Mouse (Mus musculus): ENCODE data around the gene Zbtb7a. TPM values are rescaled to one million over a fixed set of nuclear protein-coding genes. Genes with fewer than 3 reads are reported as not detected.
A peak's percentile ranks its signal among the peaks of the same experiment; 100 is the strongest.
"Not testable (repeated sequence)": the region's sequence is repeated elsewhere in the genome, so short reads cannot be mapped to it uniquely, and the experiment has no call there.

Zbtb7a gene
- polyA plus RNA-seq, 1 experiment from 2014 or later, result 94.1 TPM

GRCm38 (mm10) chr10:81174617-81175344, 39.8 kb downstream of the Zbtb7a start:
- peaks cover 19% of the 10 kb centered on the region for H3K36me3 ChIP-seq (ENCODE audit: control insufficient read depth, insufficient read depth, low read length)
- H3K9ac ChIP-seq (ENCODE audit: low read length), result 0 out of 2 replicates have a peak overlapping the region, but pooled peaks have one; percentile 23
- peak overlapping the region; percentile 69 for H3K27ac ChIP-seq (replicated peaks)
- peaks cover 4% of the 10 kb centered on the region; the same call in 1 of the 2 replicates for H3K4me1 ChIP-seq (replicated peaks; ENCODE audit: control insufficient read depth, insufficient read depth)
- no peaks in the 10 kb centered on the region for H3K27me3 ChIP-seq (ENCODE audit: control insufficient read depth, insufficient read depth, low read length)
- DNase-seq (ENCODE audit: low spot score) (peak; percentile 91), ATAC-seq (ENCODE audit: low FRiP score, low TSS enrichment) (peak; percentile 50)
- WGBS, result 7% methylated on average over 29 of the region's 29 CpGs
- TF ChIP-seq CTCF (IDR thresholded peaks at IDR 0.05; ENCODE audit: low read depth) (peak; percentile 94), EP300 (optimal IDR thresholded peaks at IDR 0.05) (no peak)
- peak overlapping the region; percentile 51 for H3K4me2 ChIP-seq (replicated peaks; ENCODE audit: low read depth)
- H3K9me3 ChIP-seq (ENCODE audit: control insufficient read depth, low read length), result no peaks in the 10 kb centered on the region
- peak overlapping the region; percentile 29 for H3K4me3 ChIP-seq (ENCODE audit: low read depth, low read length)

- not testable (repeated sequence) for DNase-seq (ENCODE audit: low spot score); H3K9ac ChIP-seq (ENCODE audit: low read length); H3K4me3 ChIP-seq (ENCODE audit: low read depth, low read length); H3K4me1 ChIP-seq (replicated peaks; ENCODE audit: control insufficient read depth, insufficient read depth); H3K9me3 ChIP-seq (ENCODE audit: control insufficient read depth, low read length); H3K27me3 ChIP-seq (ENCODE audit: control insufficient read depth, insufficient read depth, low read length); ATAC-seq (ENCODE audit: low FRiP score, low TSS enrichment)
- H3K36me3 ChIP-seq (ENCODE audit: control insufficient read depth, insufficient read depth, low read length), result peaks cover 25% of the 10 kb centered on the region
- H3K4me2 ChIP-seq (replicated peaks; ENCODE audit: low read depth), result peak overlapping the region; percentile 51
- WGBS, result 17% methylated on average over 4 of the region's 4 CpGs
- peak overlapping the region; percentile 95 for H3K27ac ChIP-seq (replicated peaks)
These were observed 40.3 kb downstream of the Zbtb7a start for GRCm38 (mm10) chr10:81175345-81175701.

DNA sequence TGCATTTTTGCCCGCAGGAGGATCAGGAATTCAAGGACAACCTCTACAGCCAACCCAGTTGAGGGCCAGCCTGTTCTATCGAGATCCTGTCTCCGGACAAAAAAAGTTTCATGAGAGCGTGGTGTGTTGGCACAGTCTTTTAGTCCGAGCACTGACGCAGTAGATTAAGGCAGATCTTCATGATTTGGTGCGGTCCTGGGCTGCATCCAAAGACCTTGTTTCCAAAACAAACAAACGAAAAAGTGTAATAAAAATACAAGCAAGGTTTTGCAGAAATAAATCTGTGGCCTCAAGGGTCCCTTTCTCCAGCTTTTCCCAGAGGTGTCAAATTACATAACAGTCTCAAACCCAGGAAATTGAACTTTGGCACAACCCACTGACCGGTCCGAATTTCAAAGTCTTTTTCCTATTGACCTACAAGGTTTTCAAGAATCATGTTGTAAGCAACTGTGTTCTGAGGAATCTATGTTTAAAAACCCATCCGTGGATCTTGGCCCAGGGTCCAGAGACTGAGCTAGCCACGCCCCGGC, 41.0 kb downstream of the Zbtb7a start:
- peak overlapping the region; percentile 94 for H3K4me3 ChIP-seq (ENCODE audit: low read depth, low read length)
- WGBS, result 2% methylated on average over 13 of the region's 13 CpGs
- H3K27ac ChIP-seq (replicated peaks), result peak overlapping the region; percentile 95
- DNase-seq (ENCODE audit: low spot score), result no peak
- peaks cover 4% of the 10 kb centered on the region; the same call in 1 of the 2 replicates for H3K4me1 ChIP-seq (replicated peaks; ENCODE audit: control insufficient read depth, insufficient read depth)
- H3K9ac ChIP-seq (ENCODE audit: low read length), result peak overlapping the region; percentile 43; the same call in 1 of the 2 replicates
- no peaks in the 10 kb centered on the region for H3K27me3 ChIP-seq (ENCODE audit: control insufficient read depth, insufficient read depth, low read length)
- 0 out of 2 replicates have a peak, but pooled peaks have one; percentile 13 for ATAC-seq (ENCODE audit: low FRiP score, low TSS enrichment)
- H3K4me2 ChIP-seq (replicated peaks; ENCODE audit: low read depth), result peak overlapping the region; percentile 52
- no peak for TF ChIP-seq CTCF (IDR thresholded peaks at IDR 0.05; ENCODE audit: low read depth)
- no peak for TF ChIP-seq EP300 (optimal IDR thresholded peaks at IDR 0.05)
- H3K9me3 ChIP-seq (ENCODE audit: control insufficient read depth, low read length), result no peaks in the 10 kb centered on the region
- H3K36me3 ChIP-seq (ENCODE audit: control insufficient read depth, insufficient read depth, low read length), result peaks cover 31% of the 10 kb centered on the region

GRCm38 (mm10) chr10:81176466-81177271, 41.6 kb downstream of the Zbtb7a start, which contains the start of gene Eef2:
TSS of gene Eef2 (plus strand) at chr10:81176631.
- Histone ChIP-seq H3K27me3 (ENCODE audit: control insufficient read depth, insufficient read depth, low read length) (no peaks in the 10 kb centered on the region), H3K4me3 (ENCODE audit: low read depth, low read length) (peak within 1 kb of the TSS; percentile 94), H3K27ac (replicated peaks) (peak within 1 kb of the TSS; percentile 95), H3K36me3 (ENCODE audit: control insufficient read depth, insufficient read depth, low read length) (peaks cover 38% of the 10 kb centered on the region), H3K9ac (ENCODE audit: low read length) (peak within 1 kb of the TSS; percentile 99), H3K9me3 (ENCODE audit: control insufficient read depth, low read length) (no peaks in the 10 kb centered on the region), H3K4me2 (replicated peaks; ENCODE audit: low read depth) (peak within 1 kb of the TSS; percentile 72), H3K4me1 (replicated peaks; ENCODE audit: control insufficient read depth, insufficient read depth) (peaks cover 4% of the 10 kb centered on the region; the same call in 1 of the 2 replicates)
- TF ChIP-seq CTCF (IDR thresholded peaks at IDR 0.05; ENCODE audit: low read depth), result 0 out of 2 replicates have a peak, but pooled peaks have one; percentile 2
- TF ChIP-seq EP300 (optimal IDR thresholded peaks at IDR 0.05), result no peak
- under 1% methylated on average over 76 of the region's 77 CpGs for WGBS
- peak; percentile 98 for DNase-seq (ENCODE audit: low spot score)
- peak; percentile 72 for ATAC-seq (ENCODE audit: low FRiP score, low TSS enrichment)

DNA sequence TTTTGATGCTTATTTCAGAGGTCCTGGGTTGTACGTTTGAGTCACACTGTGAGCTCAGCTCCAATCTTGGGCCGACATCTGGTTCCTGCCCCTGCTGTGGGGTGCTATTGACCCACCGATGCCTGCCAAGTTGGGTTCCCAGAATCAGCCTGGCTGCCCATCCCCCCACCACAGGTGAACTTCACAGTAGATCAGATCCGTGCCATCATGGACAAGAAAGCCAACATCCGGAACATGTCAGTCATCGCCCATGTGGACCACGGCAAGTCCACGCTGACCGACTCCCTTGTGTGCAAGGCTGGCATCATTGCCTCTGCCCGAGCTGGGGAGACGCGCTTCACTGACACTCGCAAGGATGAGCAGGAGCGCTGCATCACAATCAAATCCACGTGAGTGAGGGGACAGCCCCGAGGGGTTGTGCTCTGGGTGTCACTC, 42.5 kb downstream of the Zbtb7a start:
- peak overlapping the region; percentile 95 for H3K27ac ChIP-seq (replicated peaks)
- peak overlapping the region; percentile 94 for H3K4me3 ChIP-seq (ENCODE audit: low read depth, low read length)
- peaks cover 4% of the 10 kb centered on the region; the same call in 1 of the 2 replicates for H3K4me1 ChIP-seq (replicated peaks; ENCODE audit: control insufficient read depth, insufficient read depth)
- no peak for TF ChIP-seq EP300 (optimal IDR thresholded peaks at IDR 0.05)
- TF ChIP-seq CTCF (IDR thresholded peaks at IDR 0.05; ENCODE audit: low read depth), result no peak
- H3K36me3 ChIP-seq (ENCODE audit: control insufficient read depth, insufficient read depth, low read length), result peaks cover 41% of the 10 kb centered on the region
- peak overlapping the region; percentile 72 for H3K4me2 ChIP-seq (replicated peaks; ENCODE audit: low read depth)
- H3K27me3 ChIP-seq (ENCODE audit: control insufficient read depth, insufficient read depth, low read length), result no peaks in the 10 kb centered on the region
- no peaks in the 10 kb centered on the region for H3K9me3 ChIP-seq (ENCODE audit: control insufficient read depth, low read length)
- H3K9ac ChIP-seq (ENCODE audit: low read length), result peak overlapping the region; percentile 99
- 10% methylated on average over 16 of the region's 16 CpGs for WGBS
- DNase-seq (ENCODE audit: low spot score), result peak; percentile 62
- no peak for ATAC-seq (ENCODE audit: low FRiP score, low TSS enrichment)
